Mouse (Mus musculus) fat pad, adult 2 months (tissue): ENCODE measurements around the gene Oosp1.

Source experiments
- DNase-seq: peaks from one replicate; pipeline ENCODE4 v3.0.0-alpha.2; 2011; ENCODE audit warnings: low read depth, low spot score; ENCODE audit errors: extremely low read depth

Oosp1 gene

GRCm38 (mm10) chr19:11623551-11623950 lies 67.4 kb downstream of the Oosp1 start, which contains the start of gene Ms4a2:
Gene Ms4a2 (minus strand): TSS chr19:11623719.
- DNase-seq = no peak

- DNase-seq = no peak
These were observed 73.0 kb downstream of the Oosp1 start for GRCm38 (mm10) chr19:11617983-11618382.
